Mouse (Mus musculus) cerebellum, adult 9-11 months (tissue): ENCODE results near the gene Lrriq1.

Experiments
- DNase-seq: peaks from one replicate; pipeline ENCODE4 v3.0.0; 2022

Lrriq1 gene

DNA sequence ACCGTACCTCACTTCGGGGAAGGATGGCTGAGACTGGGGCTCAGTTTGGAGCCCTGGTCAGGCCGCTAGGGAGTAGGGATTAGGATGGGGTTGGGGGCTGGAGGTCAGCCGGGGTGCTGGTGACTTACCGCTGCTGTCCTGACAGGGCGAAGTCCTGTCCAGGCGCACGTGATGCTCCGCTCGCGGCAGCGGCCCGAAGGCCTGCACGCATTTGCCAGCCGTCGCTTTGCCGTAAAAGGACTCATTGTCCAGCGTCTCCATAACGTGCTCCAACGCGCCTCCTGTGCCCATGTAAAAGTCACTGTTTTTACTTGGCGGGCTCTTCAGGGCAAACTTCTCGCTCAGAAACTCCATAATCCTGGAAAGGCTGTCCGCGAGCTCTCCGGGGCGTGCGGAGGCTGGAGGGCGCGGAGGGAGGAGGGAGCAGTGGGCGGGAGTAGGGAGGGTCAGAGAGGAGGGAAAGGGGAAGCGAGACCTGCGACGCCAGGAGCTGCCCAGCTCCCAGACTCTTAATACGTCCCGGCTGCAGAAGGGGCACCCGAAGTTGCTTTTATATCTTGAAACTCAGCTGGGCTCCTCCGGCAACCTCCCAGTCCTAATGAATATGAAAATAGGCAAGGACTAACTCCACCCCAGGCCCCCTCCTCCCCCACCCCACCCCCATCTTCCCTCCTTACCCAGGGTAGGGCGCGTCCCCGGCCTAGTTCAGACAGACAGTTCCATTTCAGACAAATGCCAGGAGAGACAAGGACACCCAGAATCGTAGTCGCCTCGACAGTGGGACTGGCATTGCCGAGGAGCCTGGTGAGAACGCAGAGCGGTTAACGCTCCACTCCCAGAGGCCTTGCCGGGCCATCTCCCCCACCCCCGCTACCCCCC is 207.6 kb downstream of the Lrriq1 start:
- DNase-seq = no peak

GRCm38 (mm10) chr10:103027931-103028252 is 208.2 kb downstream of the Lrriq1 start:
- DNase-seq = no peak

DNA sequence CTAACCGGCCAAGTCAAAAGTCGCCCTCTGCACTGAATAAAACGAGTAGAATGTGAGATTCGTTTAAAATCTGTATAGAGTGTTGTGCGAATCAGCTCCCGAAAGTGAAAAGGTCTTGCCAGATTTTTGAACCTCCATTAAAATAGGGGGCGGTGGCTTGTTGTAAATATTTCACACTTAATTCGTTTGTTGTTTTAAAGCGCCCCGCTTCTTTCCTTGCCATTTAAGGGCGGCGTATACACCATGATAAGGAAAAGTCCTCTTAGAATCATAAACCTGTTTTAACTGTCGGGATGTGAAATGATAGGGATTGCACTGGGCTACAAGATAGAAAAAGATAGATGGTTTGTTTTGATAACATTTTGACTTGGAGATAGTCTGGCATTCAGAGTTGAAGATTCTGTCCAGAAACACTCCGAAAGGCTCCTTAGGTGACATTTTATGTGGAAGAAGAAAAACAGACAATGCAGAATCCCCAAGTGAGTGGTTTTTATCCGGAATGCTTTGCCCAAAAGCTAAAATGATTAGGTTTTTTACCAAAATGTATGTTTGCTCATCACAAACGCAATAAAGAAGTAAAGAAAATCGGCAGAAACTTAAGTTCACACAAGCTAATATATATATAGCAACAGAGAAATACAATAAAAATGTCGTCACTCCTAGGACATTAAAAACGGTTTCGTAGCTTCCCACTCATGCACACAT is 208.7 kb downstream of the Lrriq1 start:
- DNase-seq = no peak

- DNase-seq = no peak
These were observed 209.4 kb downstream of the Lrriq1 start for GRCm38 (mm10) chr10:103026636-103027225.

GRCm38 (mm10) chr10:103002556-103002955 is 233.6 kb downstream of the Lrriq1 start:
- DNase-seq = no peak

- DNase-seq = no peak
These were observed 235.2 kb downstream of the Lrriq1 start for GRCm38 (mm10) chr10:103000902-103001301.

DNA sequence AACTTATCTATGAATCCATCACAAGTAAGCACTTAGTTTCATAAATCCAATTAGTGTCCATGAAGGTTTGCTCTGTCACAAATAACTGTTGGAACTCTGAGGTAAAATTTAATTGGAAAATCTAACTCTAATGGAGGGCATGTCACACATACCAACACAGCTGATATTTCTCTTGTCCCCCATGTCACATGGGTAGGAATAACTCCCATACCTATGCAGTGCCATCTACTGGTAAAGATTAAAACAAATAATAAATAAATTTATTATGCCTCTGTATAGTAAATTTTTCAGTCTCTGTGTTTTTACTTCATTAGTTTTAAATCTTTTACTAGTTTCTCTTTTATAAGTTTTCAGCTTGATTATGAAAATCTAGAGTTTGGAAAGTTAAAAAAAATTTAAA is 236.5 kb downstream of the Lrriq1 start:
- DNase-seq = no peak
